Mouse (Mus musculus) MEL (cell line): ENCODE results near the gene Socs1. TPM values are rescaled to one million over a fixed set of nuclear protein-coding genes. Genes with fewer than 3 reads are reported as not detected.

ENCODE experiments used
- DNase-seq: peaks from one replicate; pipeline ENCODE4 v3.0.0; 2011; ENCODE audit warnings: low read depth, low spot score
- H3K27ac ChIP-seq: 2 replicates; pipeline ENCODE4 v1.5.1; 2012; ENCODE audit warnings: low read depth, mild to moderate bottlenecking, control low read depth, low read length, moderate library complexity; ENCODE audit not compliant: control insufficient read depth
- H3K27me3 ChIP-seq, 2 experiments: fragments of 150-350 bp in 1 of 2; sonication (generic) in 1 of 2; 2 replicates each; pipeline ENCODE4 v1.6.1; 2012; ENCODE audit warnings: low read length in 2 of 2, mild to moderate bottlenecking in 2 of 2, improper control_type of control experiment in 1 of 2, moderate library complexity in 1 of 2; ENCODE audit not compliant: insufficient read depth in 2 of 2, control insufficient read depth in 1 of 2
- H3K36me3 ChIP-seq, 2 experiments: 2 replicates each; pipeline ENCODE4 v1.6.1; 2012 to 2014; ENCODE audit warnings: low read length in 2 of 2, improper control_type of control experiment in 1 of 2, inconsistent platforms in 1 of 2, mild to moderate bottlenecking in 1 of 2; ENCODE audit not compliant: insufficient read depth in 2 of 2, control insufficient read depth in 1 of 2
- H3K4me1 ChIP-seq, 2 experiments: fragments of 150-350 bp in 1 of 2; sonication (generic) in 1 of 2; 2 replicates each; pipeline ENCODE4 v1.6.1; 2012; ENCODE audit warnings: low read length in 2 of 2, improper control_type of control experiment in 1 of 2, mild to moderate bottlenecking in 1 of 2; ENCODE audit not compliant: insufficient read depth in 2 of 2, control insufficient read depth in 1 of 2
- H3K4me3 ChIP-seq, 2 experiments: fragments of 150-350 bp in 1 of 2; sonication (generic) in 1 of 2; 2 replicates each; pipeline ENCODE4 v1.5.1; 2012; ENCODE audit warnings: low read depth in 2 of 2, low read length in 2 of 2, mild to moderate bottlenecking in 2 of 2, moderate library complexity in 2 of 2, control low read depth in 1 of 2, improper control_type of control experiment in 1 of 2; ENCODE audit not compliant: control insufficient read depth in 1 of 2, insufficient read depth in 1 of 2
- H3K79me2 ChIP-seq: 2 replicates; pipeline ENCODE4 v1.6.1; 2012; ENCODE audit warnings: mild to moderate bottlenecking, low read length, moderate library complexity; ENCODE audit not compliant: control insufficient read depth, poor library complexity, insufficient read depth
- H3K9ac ChIP-seq: 2 replicates; pipeline ENCODE4 v1.6.1; 2012; ENCODE audit warnings: low read depth, mild to moderate bottlenecking, control low read depth, low read length, moderate library complexity; ENCODE audit not compliant: control insufficient read depth, poor library complexity, severe bottlenecking
- H3K9me3 ChIP-seq: fragments of 150-350 bp; sonication (generic); replicated peaks from 2 replicates; pipeline ENCODE4 v1.6.1; 2012; ENCODE audit warnings: mild to moderate bottlenecking, low read length, improper control_type of control experiment, moderate library complexity; ENCODE audit not compliant: insufficient read depth
- CHD2 ChIP-seq: IDR thresholded peaks from 2 replicates; pipeline ENCODE4 v1.6.1; 2011; ENCODE audit warnings: low read length, improper control_type of control experiment
- ELF1 ChIP-seq: IDR thresholded peaks from 2 replicates; pipeline ENCODE4 v1.6.1; 2014; ENCODE audit warnings: low read depth, mild to moderate bottlenecking, inconsistent platforms, low read length, improper control_type of control experiment, moderate library complexity
- EP300 ChIP-seq, 2 experiments: IDR thresholded peaks; 2 replicates each; pipeline ENCODE4 v1.6.1; 2011; ENCODE audit warnings: improper control_type of control experiment in 2 of 2, low read length in 2 of 2, low read depth in 1 of 2, mild to moderate bottlenecking in 1 of 2
- ETS1 ChIP-seq: IDR thresholded peaks from 2 replicates; pipeline ENCODE4 v1.6.1; 2012; ENCODE audit warnings: low read depth, mild to moderate bottlenecking, inconsistent platforms, low read length, improper control_type of control experiment, moderate library complexity
- GABPA ChIP-seq: IDR thresholded peaks from 2 replicates; pipeline ENCODE4 v1.6.1; 2012; ENCODE audit warnings: low read depth, mild to moderate bottlenecking, inconsistent platforms, low read length, improper control_type of control experiment, moderate library complexity
- HCFC1 ChIP-seq: IDR thresholded peaks from 2 replicates; pipeline ENCODE4 v1.6.1; 2012; ENCODE audit warnings: low read depth, mild to moderate bottlenecking, inconsistent platforms, low read length, improper control_type of control experiment, moderate library complexity
- KAT2A ChIP-seq: conservative IDR thresholded peaks from 2 replicates; pipeline ENCODE4 v1.6.1; 2012; ENCODE audit warnings: low read depth, low read length, improper control_type of control experiment, inconsistent platforms
- MAX ChIP-seq: IDR thresholded peaks from 2 replicates; pipeline ENCODE4 v1.6.1; 2011; ENCODE audit warnings: low read length, improper control_type of control experiment
- MXI1 ChIP-seq: IDR thresholded peaks from 2 replicates; pipeline ENCODE4 v1.6.1; 2011; ENCODE audit warnings: mild to moderate bottlenecking, low read depth, low read length, improper control_type of control experiment
- NELFE ChIP-seq: IDR thresholded peaks from 2 replicates; pipeline ENCODE4 v1.6.1; 2011; ENCODE audit warnings: low read depth, low read length, improper control_type of control experiment
- POLR2A ChIP-seq, 2 experiments: IDR thresholded peaks; 2 replicates each; pipeline ENCODE4 v1.6.1; 2011 to 2012; ENCODE audit warnings: low read length in 2 of 2, mild to moderate bottlenecking in 2 of 2, control low read depth in 1 of 2, improper control_type of control experiment in 1 of 2, low read depth in 1 of 2, moderate library complexity in 1 of 2; ENCODE audit not compliant: control insufficient read depth in 1 of 2, insufficient read depth in 1 of 2, poor library complexity in 1 of 2
- POLR2AphosphoS2 ChIP-seq: IDR thresholded peaks from 2 replicates; pipeline ENCODE4 v1.6.1; 2011; ENCODE audit warnings: low read length, improper control_type of control experiment
- RAD21 ChIP-seq: IDR thresholded peaks from 2 replicates; pipeline ENCODE4 v1.6.1; 2011; ENCODE audit warnings: mild to moderate bottlenecking, low read depth, low read length, improper control_type of control experiment
- RCOR1 ChIP-seq: IDR thresholded peaks from 2 replicates; pipeline ENCODE4 v1.6.1; 2012; ENCODE audit warnings: low read depth, mild to moderate bottlenecking, inconsistent platforms, low read length, improper control_type of control experiment
- SIN3A ChIP-seq: IDR thresholded peaks from 2 replicates; pipeline ENCODE4 v1.6.1; 2012; ENCODE audit warnings: low read length, improper control_type of control experiment, inconsistent platforms
- SMC3 ChIP-seq: IDR thresholded peaks from 2 replicates; pipeline ENCODE4 v1.6.1; 2011; ENCODE audit warnings: low read depth, low read length, improper control_type of control experiment
- TBP ChIP-seq: IDR thresholded peaks from 2 replicates; pipeline ENCODE4 v1.8.0; 2011; ENCODE audit warnings: low read depth, low read length, improper control_type of control experiment
- TCF12 ChIP-seq: IDR thresholded peaks from 2 replicates; pipeline ENCODE4 v1.6.1; 2014; ENCODE audit warnings: low read depth, mild to moderate bottlenecking, inconsistent platforms, low read length, improper control_type of control experiment, moderate library complexity
- UBTF ChIP-seq: IDR thresholded peaks from 2 replicates; pipeline ENCODE4 v1.6.1; 2012; ENCODE audit warnings: low read depth, mild to moderate bottlenecking, inconsistent platforms, low read length, improper control_type of control experiment, moderate library complexity, borderline replicate concordance; ENCODE audit not compliant: insufficient read depth
- USF1 ChIP-seq: IDR thresholded peaks from 2 replicates; pipeline ENCODE4 v1.6.1; 2014; ENCODE audit warnings: low read depth, mild to moderate bottlenecking, inconsistent platforms, low read length, improper control_type of control experiment, moderate library complexity
- ZC3H11A ChIP-seq: IDR thresholded peaks from 2 replicates; pipeline ENCODE4 v1.6.1; 2012; ENCODE audit warnings: low read depth, mild to moderate bottlenecking, inconsistent platforms, low read length, improper control_type of control experiment
- ZKSCAN1 ChIP-seq: IDR thresholded peaks from 2 replicates; pipeline ENCODE4 v1.6.1; 2012; ENCODE audit warnings: low read depth, mild to moderate bottlenecking, inconsistent platforms, low read length, improper control_type of control experiment, moderate library complexity
- ZNF384 ChIP-seq: IDR thresholded peaks from 2 replicates; pipeline ENCODE4 v1.6.1; 2012; ENCODE audit warnings: low read depth, mild to moderate bottlenecking, inconsistent platforms, low read length, improper control_type of control experiment
- polyA plus RNA-seq, 2 experiments: library from polyadenylated mRNA; stranded (reverse) in 1 of 2; unstranded in 1 of 2; fragments of >175 nt in 1 of 2; fragments of >200 nt in 1 of 2; gene quantifications; 2 replicates each; pipeline versions ENCODE4 v1.2.1 to v1.2.4; 2012; ENCODE audit warnings: low replicate concordance in 2 of 2, low read depth in 1 of 2; ENCODE audit not compliant: insufficient read length in 2 of 2, insufficient read depth in 1 of 2, missing spikeins in 1 of 2
- total RNA-seq: library from RNA; depleted of rRNA; stranded (reverse); fragments of 300-350 nt; gene quantifications from 2 replicates; pipeline ENCODE4 v1.2.3, GENCODE M21; 2012

The Socs1 gene
- total and polyA plus RNA-seq, 3 experiments = 0.12 to 0.36 TPM; not detected in 1

- H3K27me3 ChIP-seq = peaks cover 0 to 4% of the 10 kb centered on the region in 2 experiments; a peak in 2 of 4 replicates
- H3K4me1 ChIP-seq = peaks cover 0 to 3% of the 10 kb centered on the region in 2 experiments; a peak in 1 of 4 replicates
- no peaks in the 10 kb centered on the region for H3K36me3 ChIP-seq
- H3K9ac ChIP-seq = peak overlapping the region; percentile 56
- no peak overlapping the region for H3K27ac ChIP-seq
- no peaks in the 10 kb centered on the region; the same call in 1 of the 2 replicates for H3K79me2 ChIP-seq
- TF ChIP-seq ZNF384 (no peak), HCFC1 (no peak), KAT2A (no peak), POLR2AphosphoS2 (no peak), NELFE (no peak), RCOR1 (no peak), SIN3A (no peak), MAX (no peak), POLR2A (IDR thresholded peaks at IDR 0.05; ENCODE audit: control insufficient read depth in 1 of 2, insufficient read depth in 1 of 2, low read depth in 1 of 2, low read length in 2 of 2, poor library complexity in 1 of 2) (no peak), GABPA (no peak), ELF1 (no peak), USF1 (no peak), ZC3H11A (no peak), UBTF (no peak), ZKSCAN1 (no peak), CHD2 (no peak), SMC3 (no peak), TCF12 (no peak), ETS1 (no peak)
- DNase-seq = no peak
- H3K9me3 ChIP-seq = no peaks in the 10 kb centered on the region
- peak overlapping the region; percentile 70 to 95; a peak in 3 of 4 replicates for H3K4me3 ChIP-seq
These were observed 1.2 kb downstream of the Socs1 start for GRCm38 (mm10) chr16:10783883-10784792.

GRCm38 (mm10) chr16:10783451-10783850 is 1.9 kb downstream of the Socs1 start:
- Histone ChIP-seq H3K79me2 (no peaks in the 10 kb centered on the region; the same call in 1 of the 2 replicates), H3K27me3 (peaks cover 0 to 4% of the 10 kb centered on the region in 2 experiments; a peak in 3 of 4 replicates), H3K4me1 (peaks cover 0 to 3% of the 10 kb centered on the region in 2 experiments; a peak in 1 of 4 replicates), H3K36me3 (no peaks in the 10 kb centered on the region), H3K9me3 (no peaks in the 10 kb centered on the region), H3K4me3 (no peak overlapping the region), H3K9ac (no peak overlapping the region), H3K27ac (no peak overlapping the region)
- DNase-seq = no peak
- TF ChIP-seq RAD21 (no peak), EP300 (IDR thresholded peaks at IDR 0.05; ENCODE audit: low read depth in 1 of 2, low read length in 2 of 2) (no peak), TBP (no peak), MXI1 (no peak), MAX (no peak), POLR2AphosphoS2 (no peak), SMC3 (no peak)
